Mouse (Mus musculus) midbrain, embryonic 15.5 days (tissue): ENCODE data around the gene Rfx7. TPM values are rescaled to one million over a fixed set of nuclear protein-coding genes. Genes with fewer than 3 reads are reported as not detected.

Experiments
- ATAC-seq: fragments of 200-750 bp; cut with Nextera tagmentation; replicated peaks from 2 replicates; pipeline ENCODE4 v1.8.0; 2017; ENCODE audit warnings: moderate TSS enrichment
- H3K27ac ChIP-seq: fragments of 300-500 bp; sonication (generic); 2 replicates; pipeline ENCODE4 v1.5.1; 2015; ENCODE audit warnings: mild to moderate bottlenecking, inconsistent platforms
- H3K27me3 ChIP-seq: fragments of 300-500 bp; sonication (generic); replicated peaks from 2 replicates; pipeline ENCODE4 v1.6.1; 2015; ENCODE audit warnings: inconsistent platforms
- H3K36me3 ChIP-seq: fragments of 300-500 bp; sonication (generic); replicated peaks from 2 replicates; pipeline ENCODE4 v1.6.1; 2015; ENCODE audit warnings: inconsistent platforms
- H3K4me1 ChIP-seq: fragments of 300-500 bp; sonication (generic); 2 replicates; pipeline ENCODE4 v1.6.1; 2015; ENCODE audit warnings: inconsistent platforms
- H3K4me2 ChIP-seq: fragments of 300-500 bp; sonication (generic); 2 replicates; pipeline ENCODE4 v1.6.1; 2015; ENCODE audit warnings: inconsistent platforms, mild to moderate bottlenecking, moderate library complexity
- H3K4me3 ChIP-seq: fragments of 300-500 bp; sonication (generic); 2 replicates; pipeline ENCODE4 v1.5.1; 2015; ENCODE audit warnings: mild to moderate bottlenecking, inconsistent platforms
- H3K9ac ChIP-seq: fragments of 300-500 bp; sonication (generic); 2 replicates; pipeline ENCODE4 v1.6.1; 2015; ENCODE audit warnings: mild to moderate bottlenecking, inconsistent platforms
- H3K9me3 ChIP-seq: fragments of 300-500 bp; sonication (generic); 2 replicates; pipeline ENCODE4 v1.6.1; 2016; ENCODE audit warnings: inconsistent platforms
- WGBS: fragments of 180-500 bp; shearing (Covaris S2); methylation state at CpG from one replicate; pipeline ENCODE4 v1.1.7; 2015; ENCODE audit warnings: mixed read lengths; 5-methylcytosine and 5-hydroxymethylcytosine counted together
- polyA plus RNA-seq: library from polyadenylated mRNA; unstranded; fragments of >200 nt; fragmentation: Nextera tagmentation; extraction: Ambion mirVana; gene quantifications from 2 replicates; pipeline ENCODE4 v1.2.1, GENCODE M21; 2015

Rfx7 gene
- polyA plus RNA-seq, 1 experiment from 2014 or later: 17.9 TPM

DNA sequence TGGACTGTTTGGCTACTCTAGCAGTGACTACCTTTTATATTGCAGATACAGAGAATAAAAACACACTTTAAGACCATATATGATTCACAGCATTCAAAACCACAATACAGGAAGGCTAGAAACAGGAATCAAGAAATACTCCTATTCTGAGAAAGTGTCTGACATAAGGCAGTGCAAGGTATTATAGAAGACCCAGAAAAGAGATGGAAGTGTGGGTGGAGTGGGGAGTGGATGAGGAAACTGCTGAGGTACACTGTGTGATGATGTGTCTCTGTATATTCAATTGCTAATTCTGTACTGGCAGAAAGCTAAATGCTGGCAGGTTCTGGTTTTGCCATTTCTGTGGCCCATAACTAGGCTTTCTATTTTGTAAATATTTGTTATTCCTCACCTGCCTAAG is 11.2 kb upstream of the Rfx7 start:
- no peak overlapping the region for H3K27ac ChIP-seq
- no peak overlapping the region for H3K4me3 ChIP-seq
- ATAC-seq: no peak
- H3K4me1 ChIP-seq: no peaks in the 10 kb centered on the region
- no peaks in the 10 kb centered on the region for H3K9me3 ChIP-seq
- no peaks in the 10 kb centered on the region for H3K27me3 ChIP-seq
- no peak overlapping the region for H3K9ac ChIP-seq
- H3K36me3 ChIP-seq: no peaks in the 10 kb centered on the region
- no peak overlapping the region for H3K4me2 ChIP-seq

DNA sequence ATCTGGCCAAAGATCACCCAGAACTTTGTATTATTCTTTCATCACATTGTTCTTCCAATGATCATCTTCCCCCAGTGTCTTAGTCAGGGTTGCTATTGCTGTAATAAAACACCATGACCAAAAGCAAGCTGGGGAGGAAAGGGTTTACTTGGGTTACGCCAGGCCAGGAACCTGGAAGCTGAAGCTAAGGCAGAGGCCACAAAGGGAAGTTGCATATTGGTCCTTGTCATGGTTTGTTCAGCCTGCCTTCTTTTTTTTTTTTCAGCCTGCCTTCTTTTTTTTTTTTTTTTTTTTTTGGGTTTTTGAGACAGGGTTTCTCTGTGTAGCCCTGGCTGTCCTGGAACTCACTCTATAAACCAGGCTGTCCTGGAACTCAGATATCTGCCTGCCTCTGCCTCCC is 5.9 kb upstream of the Rfx7 start:
- H3K4me1 ChIP-seq: peaks cover 12% of the 10 kb centered on the region
- WGBS: 71% methylated on average over 1 of the region's 1 CpGs
- ATAC-seq: no peak

DNA sequence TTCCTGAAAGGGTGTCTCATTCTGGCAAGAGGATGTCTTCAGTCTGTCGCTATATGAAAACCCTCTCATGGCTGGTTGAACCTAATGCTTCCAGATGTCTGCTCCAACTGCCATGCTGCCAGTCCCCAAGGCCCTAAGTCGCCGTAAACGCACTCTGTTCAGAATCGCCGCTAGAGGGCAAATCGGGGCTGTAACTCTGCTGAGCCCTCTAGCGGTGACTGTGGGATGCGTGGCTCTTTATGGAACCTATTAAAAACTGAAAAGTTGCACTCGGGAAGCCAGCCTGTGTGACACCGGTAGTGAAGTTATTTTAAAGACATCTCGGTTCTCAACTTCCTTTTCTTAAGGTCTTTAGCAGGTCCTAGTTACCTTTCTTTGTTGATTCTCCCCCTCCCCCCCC is 1.8 kb upstream of the Rfx7 start:
- Histone ChIP-seq H3K4me2 (peak overlapping the region; percentile 81; the same call in 1 of the 2 replicates), H3K36me3 (no peaks in the 10 kb centered on the region), H3K9ac (no peak overlapping the region), H3K27me3 (no peaks in the 10 kb centered on the region), H3K9me3 (no peaks in the 10 kb centered on the region), H3K27ac (peak overlapping the region; percentile 100; the same call in 1 of the 2 replicates), H3K4me3 (no peak overlapping the region), H3K4me1 (peaks cover 14% of the 10 kb centered on the region)
- no peak for ATAC-seq
- under 1% methylated on average over 12 of the region's 12 CpGs for WGBS

More for the DNA sequence above, 5.9 kb upstream of the Rfx7 start:
- H3K9ac ChIP-seq: no peak overlapping the region
- H3K4me3 ChIP-seq: no peak overlapping the region
- no peaks in the 10 kb centered on the region for H3K27me3 ChIP-seq
- H3K9me3 ChIP-seq: no peaks in the 10 kb centered on the region
- no peak overlapping the region for H3K27ac ChIP-seq
- H3K36me3 ChIP-seq: no peaks in the 10 kb centered on the region
- H3K4me2 ChIP-seq: no peak overlapping the region

DNA sequence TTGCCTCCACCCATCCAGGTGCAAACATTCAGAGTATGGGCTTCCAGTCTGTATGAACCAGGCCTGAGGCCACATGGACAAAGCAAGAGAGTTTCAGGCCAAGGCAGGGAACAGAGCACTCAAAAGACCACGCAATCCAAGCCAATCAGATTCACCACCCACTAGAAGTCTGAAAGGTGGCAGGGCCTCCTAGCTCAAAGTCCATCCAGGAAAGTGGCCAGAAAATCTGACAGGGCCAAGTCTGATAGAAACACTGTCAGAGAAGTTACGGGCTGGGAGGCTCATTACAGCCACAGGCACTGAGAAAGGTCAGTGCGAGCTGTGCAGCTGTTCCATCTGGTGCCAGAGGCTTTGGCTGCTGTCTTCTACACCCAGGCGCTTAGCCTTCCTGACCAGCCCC is 1.2 kb upstream of the Rfx7 start:
- Histone ChIP-seq H3K9ac (peak overlapping the region; percentile 97), H3K4me1 (peaks cover 14% of the 10 kb centered on the region), H3K27ac (peak overlapping the region; percentile 100), H3K4me3 (peak overlapping the region; percentile 98), H3K4me2 (peak overlapping the region; percentile 81), H3K36me3 (no peaks in the 10 kb centered on the region), H3K9me3 (no peaks in the 10 kb centered on the region), H3K27me3 (no peaks in the 10 kb centered on the region)
- ATAC-seq: peak; percentile 16; the same call in 1 of the 2 replicates
- WGBS: 27% methylated on average over 4 of the region's 4 CpGs

DNA sequence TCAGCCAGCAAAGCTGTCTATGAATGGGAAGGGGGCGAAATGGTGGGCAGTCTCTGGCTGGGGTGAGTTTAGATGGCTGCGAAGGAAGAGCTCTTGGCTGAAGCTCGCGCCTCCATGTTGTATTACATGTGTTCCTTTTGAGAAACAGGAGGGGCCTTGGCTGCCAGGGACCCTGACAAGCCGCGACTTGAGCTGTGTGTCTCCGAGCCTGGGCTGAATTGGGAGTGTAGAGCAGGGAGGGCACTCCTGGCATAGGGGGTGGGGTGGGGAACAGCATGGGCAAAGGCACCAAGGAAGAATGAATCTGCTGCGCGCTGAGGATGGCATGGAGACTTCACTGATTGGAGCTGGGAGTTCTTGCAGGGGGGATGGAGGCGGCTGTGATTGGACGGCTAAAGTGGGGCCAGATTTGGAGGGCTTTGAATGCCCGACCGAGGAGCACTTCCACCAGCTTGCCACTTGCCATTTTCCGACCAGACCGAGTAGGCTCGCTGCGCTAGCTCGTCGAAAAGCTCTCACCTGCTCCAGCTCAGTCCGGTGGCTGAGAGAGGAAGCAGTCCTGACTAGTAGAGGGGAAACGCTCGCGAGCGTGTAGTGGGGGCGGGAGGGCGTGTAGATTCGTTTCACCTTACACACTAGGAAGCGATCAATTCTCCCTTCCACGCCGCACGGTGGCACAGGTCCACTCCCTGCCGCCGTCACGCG is 597 bp upstream of the Rfx7 start:
- H3K27ac ChIP-seq: peak overlapping the region; percentile 100
- H3K4me3 ChIP-seq: peak overlapping the region; percentile 98
- H3K4me1 ChIP-seq: peaks cover 14% of the 10 kb centered on the region
- 1% methylated on average over 33 of the region's 35 CpGs for WGBS
- peak overlapping the region; percentile 81 for H3K4me2 ChIP-seq
- H3K9me3 ChIP-seq: no peaks in the 10 kb centered on the region
- no peaks in the 10 kb centered on the region for H3K27me3 ChIP-seq
- peak; percentile 94 for ATAC-seq
- H3K36me3 ChIP-seq: no peaks in the 10 kb centered on the region
- H3K9ac ChIP-seq: peak overlapping the region; percentile 97

DNA sequence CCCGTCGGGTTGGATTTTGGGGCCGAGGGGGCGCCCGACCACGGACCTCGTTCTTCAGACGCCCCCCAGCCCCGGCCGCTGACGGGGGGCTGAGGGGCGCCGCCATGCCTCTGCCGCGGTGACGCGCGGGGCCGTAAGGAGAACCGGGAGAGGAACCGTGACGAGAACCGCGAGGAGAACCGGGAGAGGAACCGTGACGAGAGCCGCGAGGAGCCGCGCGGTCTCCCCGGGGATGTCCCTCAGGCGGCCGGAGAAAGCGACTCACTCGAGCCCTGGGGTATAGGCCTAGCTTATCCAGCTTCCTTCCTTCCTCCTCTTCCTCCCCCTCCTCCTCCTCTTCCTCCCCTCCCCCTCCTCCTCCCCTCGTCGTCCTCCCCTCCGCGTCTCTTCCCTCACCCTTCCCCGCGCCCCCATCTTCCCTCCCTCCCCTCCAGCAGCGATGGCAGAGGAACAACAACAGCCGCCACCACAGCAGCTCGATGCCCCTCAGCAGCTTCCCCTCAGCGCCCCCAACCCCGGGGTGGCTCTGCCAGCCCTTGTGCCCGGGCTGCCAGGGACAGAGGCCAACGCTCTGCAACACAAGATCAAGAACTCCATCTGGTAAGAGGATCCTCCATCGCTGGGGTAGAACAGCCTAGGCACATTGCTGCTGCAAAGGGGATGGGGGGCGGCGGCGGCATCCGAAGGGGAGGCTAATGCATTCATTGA is 495 bp downstream of the Rfx7 start:
- ATAC-seq: peak; percentile 52
- Histone ChIP-seq H3K9me3 (no peaks in the 10 kb centered on the region), H3K4me2 (peak overlapping the region; percentile 81), H3K36me3 (no peaks in the 10 kb centered on the region), H3K4me3 (peak overlapping the region; percentile 98), H3K27me3 (no peaks in the 10 kb centered on the region), H3K27ac (peak overlapping the region; percentile 100), H3K4me1 (peaks cover 14% of the 10 kb centered on the region), H3K9ac (peak overlapping the region; percentile 97)
- under 1% methylated on average over 51 of the region's 55 CpGs for WGBS

DNA sequence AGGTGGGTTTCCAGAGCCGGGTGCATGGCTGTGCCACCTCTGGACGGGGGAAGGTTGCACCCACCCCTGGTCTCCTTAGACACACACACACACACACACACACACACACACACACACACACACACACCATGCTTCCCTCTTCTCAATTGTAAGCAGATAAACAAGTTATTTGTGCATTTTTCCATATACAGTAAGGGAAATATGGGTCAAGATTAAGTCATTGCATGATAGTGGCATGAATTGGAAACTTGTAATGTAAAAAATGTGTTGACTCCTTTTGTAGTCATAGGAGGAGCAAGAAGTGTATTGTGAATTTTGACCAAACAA is 1.0 kb downstream of the Rfx7 start:
- Histone ChIP-seq H3K27ac (peak overlapping the region; percentile 100), H3K4me1 (peaks cover 14% of the 10 kb centered on the region), H3K9ac (peak overlapping the region; percentile 97), H3K9me3 (no peaks in the 10 kb centered on the region), H3K4me3 (peak overlapping the region; percentile 98), H3K4me2 (peak overlapping the region; percentile 81), H3K27me3 (no peaks in the 10 kb centered on the region), H3K36me3 (no peaks in the 10 kb centered on the region)
- WGBS: 0% methylated on average over 2 of the region's 2 CpGs
- peak; percentile 21; the same call in 1 of the 2 replicates for ATAC-seq

DNA sequence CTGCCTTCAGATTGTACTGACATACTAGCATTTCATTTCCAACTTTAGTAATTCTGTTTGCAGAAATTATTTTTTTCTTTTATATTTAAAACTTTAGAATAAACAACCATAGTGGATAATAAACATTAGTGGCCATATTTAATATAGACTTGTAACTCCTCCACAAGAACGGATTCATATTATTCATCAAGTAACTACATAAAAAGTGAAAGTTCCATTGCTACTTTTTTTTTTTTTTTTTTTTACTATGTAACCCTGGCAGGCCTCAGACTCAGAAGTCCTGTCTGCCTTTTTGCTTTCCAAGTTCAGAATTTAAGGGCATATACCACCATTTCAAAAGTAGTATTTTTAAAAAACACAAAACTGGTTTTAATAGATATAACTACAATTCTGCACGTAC is 2.9 kb downstream of the Rfx7 start:
- WGBS: 88% methylated on average over 2 of the region's 2 CpGs

DNA sequence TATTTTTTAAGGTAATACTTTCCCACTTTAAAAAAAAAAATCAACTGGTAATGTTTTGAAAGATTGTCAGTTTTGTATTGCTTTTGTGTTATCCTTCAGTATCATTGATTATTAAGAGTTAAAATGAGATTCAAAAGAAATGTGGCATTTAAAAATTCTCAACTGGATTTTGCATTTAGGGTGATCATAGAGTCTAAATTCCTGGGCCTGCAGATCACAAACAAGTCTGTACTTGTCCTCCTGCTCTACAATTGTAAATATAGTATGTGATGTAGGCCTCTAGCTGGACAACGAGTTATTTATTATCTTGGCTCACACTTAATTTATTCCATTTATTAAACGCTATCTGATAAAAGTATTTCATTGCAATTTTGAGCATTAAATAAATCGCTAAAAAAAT is 3.4 kb downstream of the Rfx7 start:
- 83% methylated on average over 3 of the region's 3 CpGs for WGBS
- no peak overlapping the region for H3K4me3 ChIP-seq
- H3K4me1 ChIP-seq: peaks cover 10% of the 10 kb centered on the region
- ATAC-seq: no peak
- H3K9me3 ChIP-seq: no peaks in the 10 kb centered on the region
- H3K27me3 ChIP-seq: no peaks in the 10 kb centered on the region
- peak overlapping the region; percentile 53; the same call in 1 of the 2 replicates for H3K4me2 ChIP-seq
- H3K36me3 ChIP-seq: 0 out of 2 replicates have a peak, but pooled peaks cover under 1% of the 10 kb centered on the region
- no peak overlapping the region for H3K27ac ChIP-seq
- H3K9ac ChIP-seq: no peak overlapping the region

More for the DNA sequence above, 2.9 kb downstream of the Rfx7 start:
- H3K4me3 ChIP-seq: 0 out of 2 replicates have a peak overlapping the region, but pooled peaks have one; percentile 15
- peaks cover 11% of the 10 kb centered on the region for H3K4me1 ChIP-seq
- ATAC-seq: no peak
- H3K4me2 ChIP-seq: peak overlapping the region; percentile 53
- H3K27me3 ChIP-seq: no peaks in the 10 kb centered on the region
- no peaks in the 10 kb centered on the region for H3K9me3 ChIP-seq
- H3K9ac ChIP-seq: no peak overlapping the region
- H3K36me3 ChIP-seq: no peaks in the 10 kb centered on the region
- no peak overlapping the region for H3K27ac ChIP-seq

DNA sequence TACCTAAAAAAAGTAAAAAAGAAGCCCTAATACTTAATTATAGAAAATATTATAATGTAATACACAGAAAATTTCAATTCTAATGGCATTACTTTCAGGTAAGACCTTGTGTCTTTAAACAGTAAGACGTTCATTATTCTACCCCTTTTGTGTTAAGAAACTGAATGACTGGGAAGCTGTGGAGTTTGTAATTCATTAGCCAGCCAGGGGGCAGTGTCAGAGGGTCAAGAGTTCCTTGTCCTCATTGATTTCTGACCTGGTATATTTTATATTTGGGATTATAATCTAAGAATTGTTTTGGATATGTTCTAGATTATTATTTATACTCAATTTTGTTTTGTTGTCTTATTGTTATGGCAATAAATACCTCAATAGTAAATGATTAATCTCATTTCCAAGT is 5.0 kb downstream of the Rfx7 start:
- H3K36me3 ChIP-seq: 0 out of 2 replicates have a peak, but pooled peaks cover 3% of the 10 kb centered on the region

DNA sequence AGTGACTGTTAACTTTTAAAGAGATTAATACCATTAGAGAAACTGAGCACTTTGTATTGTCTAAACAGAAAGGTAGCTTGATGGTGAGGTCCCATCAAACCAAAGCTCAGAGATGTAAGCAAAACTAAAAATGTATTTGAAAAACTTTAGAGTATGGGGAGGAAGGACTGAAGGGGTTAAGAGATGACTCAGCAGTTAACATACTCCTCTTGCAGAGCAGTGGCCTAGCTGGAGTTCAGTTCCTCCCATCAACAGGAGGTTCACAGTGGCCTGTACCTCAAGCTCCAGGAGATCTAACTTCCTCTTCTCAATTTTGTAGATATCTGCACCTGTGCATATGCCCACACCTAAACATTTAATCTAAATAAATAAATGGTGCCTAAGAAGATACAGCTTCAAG is 11.6 kb downstream of the Rfx7 start:
- no peaks in the 10 kb centered on the region for H3K27me3 ChIP-seq
- no peak overlapping the region for H3K4me3 ChIP-seq
- H3K36me3 ChIP-seq: 0 out of 2 replicates have a peak, but pooled peaks cover 3% of the 10 kb centered on the region
- H3K9ac ChIP-seq: no peak overlapping the region
- 0 out of 2 replicates have a peak, but pooled peaks cover 4% of the 10 kb centered on the region for H3K4me1 ChIP-seq
- no peak overlapping the region for H3K27ac ChIP-seq
- no peak overlapping the region for H3K4me2 ChIP-seq
- no peaks in the 10 kb centered on the region for H3K9me3 ChIP-seq
- no peak for ATAC-seq

More for the DNA sequence above, 5.0 kb downstream of the Rfx7 start:
- Histone ChIP-seq H3K27ac (no peak overlapping the region), H3K4me2 (no peak overlapping the region), H3K4me1 (0 out of 2 replicates have a peak, but pooled peaks cover 4% of the 10 kb centered on the region), H3K4me3 (no peak overlapping the region), H3K27me3 (no peaks in the 10 kb centered on the region), H3K9me3 (no peaks in the 10 kb centered on the region), H3K9ac (no peak overlapping the region)
- ATAC-seq: no peak
- 31% methylated on average over 1 of the region's 1 CpGs for WGBS

DNA sequence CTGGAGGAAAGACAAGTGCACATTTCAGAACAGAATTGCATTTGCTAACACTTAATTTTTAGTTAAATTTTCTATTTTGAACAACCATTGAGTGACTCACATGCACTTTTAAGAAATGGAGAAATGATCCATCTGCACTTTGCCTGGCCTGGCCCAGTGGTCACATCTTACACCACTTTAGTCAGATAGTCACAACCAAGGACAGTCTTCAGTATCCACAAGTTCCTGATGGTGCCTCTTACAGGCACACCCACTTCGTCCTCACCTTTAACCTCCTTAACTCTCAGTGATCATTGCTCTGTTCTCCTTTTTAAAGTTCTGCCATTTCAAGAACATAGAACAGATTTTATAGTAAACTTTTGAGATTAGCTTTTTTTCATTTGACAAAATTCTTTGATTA is 26.7 kb downstream of the Rfx7 start:
- no peaks in the 10 kb centered on the region for H3K9me3 ChIP-seq
- no peak overlapping the region for H3K27ac ChIP-seq
- H3K27me3 ChIP-seq: no peaks in the 10 kb centered on the region
- H3K4me2 ChIP-seq: no peak overlapping the region
- no peak overlapping the region for H3K9ac ChIP-seq
- no peak overlapping the region for H3K4me3 ChIP-seq
- no peaks in the 10 kb centered on the region for H3K36me3 ChIP-seq
- ATAC-seq: no peak
- no peaks in the 10 kb centered on the region for H3K4me1 ChIP-seq
- whole genome bisulfite sequencing: 81% methylated on average over 1 of the region's 1 CpGs
